Mouse (Mus musculus): ENCODE results near the gene Selenoi.

Selenoi gene

GRCm38 (mm10) chr5:30240552-30240951 is 8.2 kb downstream of the Selenoi start:
- DNase-seq, result no peak

- DNase-seq, result no peak
Observed at GRCm38 (mm10) chr5:30242410-30242809, 10.0 kb downstream of the Selenoi start.

- DNase-seq, result no peak
Observed at GRCm38 (mm10) chr5:30243741-30244140, 11.4 kb downstream of the Selenoi start.

GRCm38 (mm10) chr5:30245861-30246416 is 13.6 kb downstream of the Selenoi start:
- no peak for DNase-seq

- no peak for DNase-seq
Observed at GRCm38 (mm10) chr5:30247666-30248065, 15.3 kb downstream of the Selenoi start.

GRCm38 (mm10) chr5:30255567-30256354 is 23.4 kb downstream of the Selenoi start:
- no peak for DNase-seq

GRCm38 (mm10) chr5:30258776-30259175 is 26.4 kb downstream of the Selenoi start:
- no peak for DNase-seq

- peak; percentile 70 for DNase-seq
Observed at GRCm38 (mm10) chr5:30270571-30271190, 38.3 kb downstream of the Selenoi start.

- no peak for DNase-seq
Observed at GRCm38 (mm10) chr5:30271599-30272281, 39.4 kb downstream of the Selenoi start.

GRCm38 (mm10) chr5:30276361-30276760 is 44.0 kb downstream of the Selenoi start:
- DNase-seq, result no peak

GRCm38 (mm10) chr5:30278952-30279351 is 46.6 kb downstream of the Selenoi start:
- no peak for DNase-seq

GRCm38 (mm10) chr5:30279446-30279845 is 47.1 kb downstream of the Selenoi start:
- DNase-seq, result no peak

- DNase-seq, result no peak
Observed at GRCm38 (mm10) chr5:30280864-30281263, 48.5 kb downstream of the Selenoi start.

GRCm38 (mm10) chr5:30281291-30281732 is 48.9 kb downstream of the Selenoi start, which contains the start of gene Drc1:
Drc1 (plus strand) TSS chr5:30281388.
- peak; percentile 81 for DNase-seq

GRCm38 (mm10) chr5:30285944-30286799 is 53.8 kb downstream of the Selenoi start:
- no peak for DNase-seq

- DNase-seq, result no peak
Observed at GRCm38 (mm10) chr5:30287106-30287882, 54.9 kb downstream of the Selenoi start.
